Mouse (Mus musculus): Measurements from ENCODE around the gene Cox14.
"Not testable (repeated sequence)": the region's sequence is repeated elsewhere in the genome, so short reads cannot be mapped to it uniquely, and the experiment has no call there.

Cox14 gene

GRCm38 (mm10) chr15:99725341-99726155 lies at the start of gene Cox14:
TSS of gene Cox14 (plus strand) at chr15:99725618.
- DNase-seq (ENCODE audit: low spot score): peak; percentile 93

GRCm38 (mm10) chr15:99677089-99677488 lies 48.3 kb upstream of the Cox14 start:
- no peak for DNase-seq (ENCODE audit: low spot score)

- no peak for DNase-seq (ENCODE audit: low spot score)
Observed at GRCm38 (mm10) chr15:99678063-99678800, 47.2 kb upstream of the Cox14 start.

GRCm38 (mm10) chr15:99679008-99679407 lies 46.4 kb upstream of the Cox14 start:
- DNase-seq (ENCODE audit: low spot score): no peak

- DNase-seq (ENCODE audit: low spot score): no peak
Observed at GRCm38 (mm10) chr15:99682880-99683279, 42.5 kb upstream of the Cox14 start.

GRCm38 (mm10) chr15:99684156-99684555 lies 41.3 kb upstream of the Cox14 start:
- DNase-seq (ENCODE audit: low spot score): no peak

- DNase-seq (ENCODE audit: low spot score): peak; percentile 54
Observed at GRCm38 (mm10) chr15:99688712-99689111, 36.7 kb upstream of the Cox14 start.

- DNase-seq (ENCODE audit: low spot score): no peak
Observed at GRCm38 (mm10) chr15:99690924-99691323, 34.5 kb upstream of the Cox14 start.

- no peak for DNase-seq (ENCODE audit: low spot score)
Observed at GRCm38 (mm10) chr15:99691976-99692375, 33.4 kb upstream of the Cox14 start.

GRCm38 (mm10) chr15:99697309-99697708 lies 28.1 kb upstream of the Cox14 start:
- no peak for DNase-seq (ENCODE audit: low spot score)

GRCm38 (mm10) chr15:99698533-99699085 lies 26.8 kb upstream of the Cox14 start:
- DNase-seq (ENCODE audit: low spot score): no peak

- no peak for DNase-seq (ENCODE audit: low spot score)
Observed at GRCm38 (mm10) chr15:99699715-99700114, 25.7 kb upstream of the Cox14 start.

GRCm38 (mm10) chr15:99700219-99701106 lies 25.0 kb upstream of the Cox14 start:
- no peak for DNase-seq (ENCODE audit: low spot score)

GRCm38 (mm10) chr15:99701640-99701998 lies 23.8 kb upstream of the Cox14 start:
- DNase-seq (ENCODE audit: low spot score): not testable (repeated sequence)

GRCm38 (mm10) chr15:99701999-99702900 lies 23.2 kb upstream of the Cox14 start, which contains the start of gene Smarcd1:
TSS of gene Smarcd1 (plus strand) at chr15:99702129.
- DNase-seq (ENCODE audit: low spot score): peak; percentile 90

GRCm38 (mm10) chr15:99703104-99703503 lies 22.3 kb upstream of the Cox14 start:
- DNase-seq (ENCODE audit: low spot score): no peak

- DNase-seq (ENCODE audit: low spot score): no peak
Observed at GRCm38 (mm10) chr15:99703676-99704040, 21.8 kb upstream of the Cox14 start.

- no peak for DNase-seq (ENCODE audit: low spot score)
Observed at GRCm38 (mm10) chr15:99704041-99704681, 21.3 kb upstream of the Cox14 start.

- no peak for DNase-seq (ENCODE audit: low spot score)
Observed at GRCm38 (mm10) chr15:99704881-99705280, 20.5 kb upstream of the Cox14 start.

GRCm38 (mm10) chr15:99705440-99706048 lies 19.9 kb upstream of the Cox14 start, which contains the start of gene Gm17349:
TSS of gene Gm17349 (minus strand) at chr15:99705490.
- DNase-seq (ENCODE audit: low spot score): no peak

All from ovary, adult 18-20 months (tissue).